Mouse (Mus musculus) cerebellum, adult 2 months (tissue): ENCODE results near the gene Gpr1. TPM values are rescaled to one million over a fixed set of nuclear protein-coding genes. Genes with fewer than 3 reads are reported as not detected.
A peak's percentile ranks its signal among the peaks of the same experiment; 100 is the strongest.
"Not testable (repeated sequence)": the region's sequence is repeated elsewhere in the genome, so short reads cannot be mapped to it uniquely, and the experiment has no call there.

Experiments
- DNase-seq, 2 experiments: peaks; one replicate each; pipeline ENCODE4 v3.0.0; 2021
- H3K27ac ChIP-seq: fragments of 200-500 bp; 2 replicates; pipeline ENCODE4 v1.5.1; 2012; ENCODE audit warnings: low read length, control low read depth, inconsistent platforms; ENCODE audit not compliant: insufficient read depth
- H3K27me3 ChIP-seq: fragments of 200-500 bp; 2 replicates; pipeline ENCODE4 v1.6.1; 2012; ENCODE audit warnings: inconsistent platforms, mild to moderate bottlenecking, low read length, moderate library complexity; ENCODE audit not compliant: control insufficient read depth, insufficient read depth
- H3K4me1 ChIP-seq: fragments of 200-500 bp; 2 replicates; pipeline ENCODE4 v1.6.1; 2011; ENCODE audit warnings: low read length; ENCODE audit not compliant: control insufficient read depth, insufficient read depth
- H3K4me3 ChIP-seq: fragments of 200-500 bp; replicated peaks from 2 replicates; pipeline ENCODE3; 2011; ENCODE audit warnings: mild to moderate bottlenecking, low read depth, low read length, control low read depth; ENCODE audit not compliant: insufficient read depth
- CTCF ChIP-seq: fragments of 200-500 bp; IDR thresholded peaks from 2 replicates; pipeline ENCODE4 v1.5.1; 2011; ENCODE audit warnings: low read depth, mild to moderate bottlenecking, control low read depth, low read length, moderate library complexity, borderline replicate concordance; ENCODE audit not compliant: insufficient read depth
- POLR2A ChIP-seq: fragments of 200-500 bp; IDR thresholded peaks from 2 replicates; pipeline ENCODE4 v1.6.1; 2011; ENCODE audit warnings: low read length, control low read depth, borderline replicate concordance; ENCODE audit not compliant: insufficient read depth
- WGBS: fragments of 180-500 bp; shearing (Covaris S2); methylation state at CpG from one replicate; pipeline ENCODE4 v1.1.7; 2018; 5-methylcytosine and 5-hydroxymethylcytosine counted together
- polyA plus RNA-seq: library from polyadenylated mRNA; depleted of rRNA; stranded (reverse); fragments of >200 nt; gene quantifications from 2 replicates; pipeline ENCODE4 v1.2.3, GENCODE M21; 2012

The Gpr1 gene
- polyA plus RNA-seq, 1 experiment: 0.20 TPM

DNA sequence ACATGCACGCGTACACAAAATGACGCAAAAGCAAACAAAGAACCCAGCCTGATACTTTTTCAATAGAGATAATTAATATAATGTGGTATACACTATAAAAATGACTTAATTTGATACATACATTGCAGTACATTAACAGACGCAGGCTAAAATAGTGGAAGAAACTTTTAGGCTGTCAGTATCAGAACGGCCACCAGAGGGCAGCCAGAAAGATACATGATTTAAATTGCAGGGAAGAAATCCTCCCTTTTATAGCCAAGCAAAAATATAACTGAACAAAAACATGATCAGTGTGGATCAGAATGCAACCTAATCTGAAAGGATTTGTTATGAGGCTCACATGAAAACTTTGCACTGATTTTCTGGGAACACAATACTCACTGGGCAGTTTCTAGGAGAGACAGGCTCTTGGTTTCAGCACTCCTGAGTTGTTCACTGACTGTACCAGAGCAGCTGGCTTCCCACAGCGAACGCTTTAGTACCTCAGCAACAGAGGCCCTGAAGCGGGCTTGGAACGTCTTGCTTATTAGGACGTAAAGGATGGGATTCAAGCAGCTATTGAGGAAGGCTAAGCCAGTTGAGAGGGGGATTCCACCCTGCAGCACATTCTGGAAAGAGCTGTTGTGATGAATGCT, 31.6 kb downstream of the Gpr1 start:
- DNase-seq: peak; percentile 35 to 52
- WGBS: 41% methylated on average over 10 of the region's 10 CpGs
- H3K4me3 ChIP-seq: no peak overlapping the region
- H3K27me3 ChIP-seq: no peaks in the 10 kb centered on the region
- TF ChIP-seq CTCF: no peak; the same call in 1 of the 2 replicates
- TF ChIP-seq POLR2A: no peak
- H3K27ac ChIP-seq: no peak overlapping the region
- no peaks in the 10 kb centered on the region for H3K4me1 ChIP-seq

DNA sequence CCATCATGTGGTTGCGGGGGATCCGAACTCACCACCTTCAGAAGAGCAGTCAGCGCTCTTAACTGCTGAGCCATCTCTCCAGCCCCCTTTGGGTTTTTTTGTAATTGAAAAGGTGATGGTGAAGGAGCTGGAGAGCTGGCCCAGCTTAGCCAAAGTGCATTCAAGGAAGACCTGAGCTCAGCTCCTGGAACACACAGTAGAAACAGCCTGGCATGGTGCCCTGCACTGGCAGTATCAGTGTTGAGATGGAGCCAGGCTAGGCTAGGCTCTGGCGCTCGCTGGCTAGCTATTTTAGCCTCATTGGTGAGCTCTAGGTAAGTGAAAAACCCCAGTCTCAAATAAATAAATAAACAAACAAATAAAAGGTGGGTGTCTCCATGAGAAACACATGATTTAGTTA, 32.1 kb downstream of the Gpr1 start:
- no peaks in the 10 kb centered on the region for H3K4me1 ChIP-seq
- WGBS: 54% methylated on average over 5 of the region's 5 CpGs
- TF ChIP-seq POLR2A (no peak), CTCF (no peak)
- DNase-seq: peak; percentile 82 to 87
- no peak overlapping the region for H3K4me3 ChIP-seq
- H3K27ac ChIP-seq: no peak overlapping the region
- H3K27me3 ChIP-seq: no peaks in the 10 kb centered on the region

DNA sequence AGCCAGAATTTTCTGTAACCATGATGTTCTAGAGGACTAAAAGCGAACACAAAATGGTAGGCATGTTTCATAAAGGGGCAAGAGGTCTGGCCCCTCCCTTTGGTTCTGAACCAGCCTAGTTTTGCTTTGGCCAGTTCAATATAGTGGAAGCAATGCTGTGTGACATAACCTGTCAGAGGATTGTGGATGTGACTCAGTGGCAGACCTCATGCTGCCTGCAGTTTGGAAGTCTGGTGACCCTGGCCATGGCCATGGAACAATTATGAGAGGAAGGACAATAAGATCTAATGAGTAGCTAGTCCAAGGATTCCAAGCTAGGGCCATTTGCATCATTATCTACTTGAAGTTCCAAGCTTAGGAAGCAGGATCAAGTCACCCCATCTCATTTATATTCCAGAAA, 32.9 kb downstream of the Gpr1 start:
- Histone ChIP-seq H3K4me3 (no peak overlapping the region), H3K27ac (no peak overlapping the region), H3K4me1 (no peaks in the 10 kb centered on the region), H3K27me3 (no peaks in the 10 kb centered on the region)
- WGBS: 100% methylated on average over 1 of the region's 1 CpGs
- TF ChIP-seq CTCF (no peak), POLR2A (no peak)
- no peak for DNase-seq

GRCm38 (mm10) chr1:63181019-63181418, 33.3 kb downstream of the Gpr1 start:
- no peak for TF ChIP-seq POLR2A
- TF ChIP-seq CTCF: peak; percentile 81
- Histone ChIP-seq H3K4me3 (no peak overlapping the region), H3K27ac (no peak overlapping the region), H3K27me3 (no peaks in the 10 kb centered on the region), H3K4me1 (no peaks in the 10 kb centered on the region)
- WGBS: 12% methylated on average over 3 of the region's 3 CpGs
- DNase-seq: peak; percentile 84 to 85

- H3K4me1 ChIP-seq, DNase-seq, H3K4me3 ChIP-seq, H3K27me3 ChIP-seq, H3K27ac ChIP-seq: not testable (repeated sequence)
- 74% methylated on average over 4 of the region's 4 CpGs for WGBS
Observed at GRCm38 (mm10) chr1:63180575-63180974, 33.8 kb downstream of the Gpr1 start.

DNA sequence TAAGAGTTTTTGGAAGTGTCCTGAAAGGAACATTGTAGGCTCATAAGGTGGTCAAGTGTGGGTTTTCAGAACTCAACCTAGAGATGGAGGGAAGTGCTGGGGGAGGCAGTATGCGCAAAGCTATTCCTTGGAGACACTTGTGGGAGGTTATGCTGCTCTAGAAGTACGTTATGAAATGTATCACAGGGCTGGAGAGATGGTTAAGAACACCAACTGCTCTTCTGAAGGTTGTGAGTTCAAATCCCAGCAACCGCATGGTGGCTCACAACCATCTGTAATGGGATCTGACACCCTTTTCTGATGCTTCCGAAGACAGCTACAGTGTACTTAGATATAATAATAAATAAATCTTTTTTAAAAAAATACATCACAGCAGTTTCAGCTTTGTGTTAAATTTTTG, 34.2 kb downstream of the Gpr1 start:
- DNase-seq: no peak
- Histone ChIP-seq H3K4me3 (no peak overlapping the region), H3K27me3 (no peaks in the 10 kb centered on the region), H3K27ac (no peak overlapping the region), H3K4me1 (peaks cover 4% of the 10 kb centered on the region; the same call in 1 of the 2 replicates)
- TF ChIP-seq CTCF: no peak
- no peak for TF ChIP-seq POLR2A
- WGBS: 94% methylated on average over 4 of the region's 4 CpGs

- 77% methylated on average over 3 of the region's 3 CpGs for WGBS
- Histone ChIP-seq H3K27ac (no peak overlapping the region), H3K4me3 (no peak overlapping the region), H3K4me1 (peaks cover 6% of the 10 kb centered on the region; the same call in 1 of the 2 replicates), H3K27me3 (no peaks in the 10 kb centered on the region)
- TF ChIP-seq CTCF: no peak
- no peak for TF ChIP-seq POLR2A
- no peak for DNase-seq
Observed at GRCm38 (mm10) chr1:63178308-63178707, 36.0 kb downstream of the Gpr1 start.

- no peak for TF ChIP-seq CTCF
- TF ChIP-seq POLR2A: peak; percentile 68; the same call in 1 of the 2 replicates
- peak within 1 kb of the TSS; percentile 89 for H3K27ac ChIP-seq
- peak within 1 kb of the TSS; percentile 93 for H3K4me3 ChIP-seq
- under 1% methylated on average over 72 of the region's 72 CpGs for WGBS
- DNase-seq: peak; percentile 99
- H3K27me3 ChIP-seq: no peaks in the 10 kb centered on the region
- peaks cover 6% of the 10 kb centered on the region; the same call in 1 of the 2 replicates for H3K4me1 ChIP-seq
Observed at GRCm38 (mm10) chr1:63176604-63177421, 37.5 kb downstream of the Gpr1 start, which contains the start of the genes Eef1b2 and Ndufs1. Gene Eef1b2, plus strand, starts transcription at chr1:63176825. Gene Ndufs1, minus strand, starts transcription at chr1:63176833.
